ENCODE assay signal across 16 mouse cellular contexts in the genomic region with DNA sequence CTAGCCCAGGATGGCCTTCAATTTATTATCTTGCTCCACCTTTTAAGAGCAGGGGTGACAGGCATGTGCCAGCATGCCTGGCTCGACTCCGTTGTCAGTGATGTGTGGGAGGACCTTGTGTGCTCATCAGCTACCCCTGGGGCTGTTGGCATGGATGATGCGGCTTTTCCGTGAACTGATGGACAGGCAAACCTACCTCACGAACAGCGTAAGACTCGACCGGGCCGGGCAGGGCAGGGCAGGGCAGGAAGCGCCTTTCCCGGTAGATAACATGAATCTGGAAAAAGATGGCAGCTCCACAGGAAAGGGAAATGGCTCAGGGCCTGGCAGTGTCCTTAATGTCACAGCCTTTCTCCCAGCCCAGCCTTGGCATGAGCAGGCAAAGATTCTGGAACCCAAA. TPM values are rescaled to one million over a fixed set of nuclear protein-coding genes. Genes with fewer than 3 reads are reported as not detected.
DNase-seq lines count a peak whose midpoint lies in the region; ATAC-seq and TF ChIP-seq lines count a peak whose summit lies in the region.
"Had no signal": no experiment of that assay in that cellular context is flagged by ENCODE, and none has a peak within 500 bp of the region (broad histone marks: within the 10 kb centered on the region; RNA-seq: fewer than 3 reads in every experiment).

No protein-coding gene starts in this region.

- no peaks in the 10 kb centered on the region for H3K9me3 ChIP-seq in forebrain, postnatal 0 days (ENCODE audit: low read length)
- no peaks in the 10 kb centered on the region for H3K9me3 ChIP-seq in intestine, embryonic 16.5 days (ENCODE audit: control insufficient read depth, low read length)
- H3K9me3 ChIP-seq: midbrain, embryonic 12.5 days; neural tube, embryonic 13.5 days had no signal

- no peaks in the 10 kb centered on the region for H3K36me3 ChIP-seq in spleen, adult 2 months (ENCODE audit: control insufficient read depth, insufficient read depth, low read length)
- H3K36me3 ChIP-seq in forebrain, postnatal 0 days (ENCODE audit: insufficient read depth), result no peaks in the 10 kb centered on the region; the same call in 1 of the 2 replicates
- no peaks in the 10 kb centered on the region for H3K36me3 ChIP-seq in intestine, embryonic 16.5 days (ENCODE audit: control insufficient read depth, insufficient read depth, low read length)
- H3K36me3 ChIP-seq: liver, embryonic 12.5 days; neural tube, embryonic 13.5 days had no signal

- H3K4me2 ChIP-seq in forebrain, postnatal 0 days (ENCODE audit: low read depth), result no peak overlapping the region
- no peak overlapping the region for H3K4me2 ChIP-seq in intestine, embryonic 16.5 days (ENCODE audit: low read depth, low read length)
- H3K4me2 ChIP-seq: liver, embryonic 12.5 days; midbrain, embryonic 12.5 days; neural tube, embryonic 13.5 days had no signal

- WGBS in cerebellum, adult 2 months, result 15% methylated on average over 11 of the region's 11 CpGs
- 74% methylated on average over 11 of the region's 11 CpGs for WGBS in spleen, adult 2 months
- 96% methylated on average over 11 of the region's 11 CpGs for WGBS in forebrain, postnatal 0 days
- 85% methylated on average over 11 of the region's 11 CpGs for WGBS in intestine, embryonic 16.5 days

- no peak overlapping the region for H3K9ac ChIP-seq in forebrain, postnatal 0 days
- no peak overlapping the region for H3K9ac ChIP-seq in intestine, embryonic 16.5 days (ENCODE audit: low read depth, low read length)
- H3K9ac ChIP-seq: liver, embryonic 12.5 days; midbrain, embryonic 12.5 days had no signal

- H3K4me1 ChIP-seq in cerebellum, adult 2 months (ENCODE audit: control insufficient read depth, insufficient read depth, low read length), result peaks cover 10% of the 10 kb centered on the region
- H3K4me1 ChIP-seq in spleen, adult 2 months (ENCODE audit: control insufficient read depth, insufficient read depth, insufficient read length), result peaks cover 48% of the 10 kb centered on the region
- H3K4me1 ChIP-seq in forebrain, postnatal 0 days (ENCODE audit: insufficient read depth), result peaks cover 6% of the 10 kb centered on the region; the same call in 1 of the 2 replicates
- peaks cover 16% of the 10 kb centered on the region for H3K4me1 ChIP-seq in intestine, embryonic 16.5 days (ENCODE audit: control insufficient read depth, insufficient read depth, low read length)

- DNase-seq in cerebellum, adult 2 months, result peak; percentile 30 to 41
- no peak for DNase-seq in cerebellum, adult 9-10 months
- DNase-seq in spleen, adult 2 months (ENCODE audit: low read depth in 1 of 2, low spot score in 2 of 2), result no peak
- DNase-seq in spleen, postnatal 14 days (ENCODE audit: low spot score in 2 of 2), result no peak
- DNase-seq in kidney, adult 9 months, result peak; percentile 32
- peak; percentile 58 to 80 for DNase-seq in lung, postnatal 4 days
- no peak for DNase-seq in forebrain, postnatal 0 days
- DNase-seq: heart, postnatal 36 days; layer of hippocampus, adult 9-11 months; retina, postnatal 1 day had no signal

- TF ChIP-seq POLR2A in cerebellum, adult 2 months (IDR thresholded peaks at IDR 0.05; ENCODE audit: borderline replicate concordance, insufficient read depth, low read length), result no peak
- TF ChIP-seq POLR2A in spleen, adult 2 months (IDR thresholded peaks at IDR 0.05; ENCODE audit: low read depth, low read length), result no peak

- ATAC-seq in forebrain, postnatal 0 days, result no peak
- no peak for ATAC-seq in intestine, embryonic 16.5 days
- ATAC-seq: inflammation-experienced regulatory T-cells, adult 6 months; liver, embryonic 12.5 days had no signal

- H3K27ac ChIP-seq in cerebellum, adult 2 months (ENCODE audit: insufficient read depth, low read length), result peak overlapping the region; percentile 18; the same call in 1 of the 2 replicates
- H3K27ac ChIP-seq in spleen, adult 2 months (ENCODE audit: insufficient read depth, low read length), result peak overlapping the region; percentile 56
- H3K27ac ChIP-seq in forebrain, postnatal 0 days (ENCODE audit: low read depth, low read length), result no peak overlapping the region
- H3K27ac ChIP-seq in intestine, embryonic 16.5 days (ENCODE audit: low read length), result no peak overlapping the region
- H3K27ac ChIP-seq: liver, embryonic 12.5 days; midbrain, embryonic 12.5 days; neural tube, embryonic 13.5 days had no signal

- H3K4me3 ChIP-seq in cerebellum, adult 2 months (replicated peaks; ENCODE audit: insufficient read depth, low read depth, low read length), result no peak overlapping the region
- no peak overlapping the region for H3K4me3 ChIP-seq in spleen, adult 2 months (ENCODE audit: extremely low read depth, insufficient read depth, insufficient read length)
- H3K4me3 ChIP-seq in forebrain, postnatal 0 days (ENCODE audit: low read depth, low read length), result no peak overlapping the region
- H3K4me3 ChIP-seq in intestine, embryonic 16.5 days (ENCODE audit: low read length), result no peak overlapping the region
- H3K4me3 ChIP-seq: erythroblast, embryonic 14.5 days; liver, embryonic 12.5 days; midbrain, embryonic 12.5 days; neural tube, embryonic 13.5 days had no signal

- no peak for TF ChIP-seq CTCF in cerebellum, adult 2 months (IDR thresholded peaks at IDR 0.05; ENCODE audit: borderline replicate concordance, insufficient read depth, low read depth, low read length)
- no peak for TF ChIP-seq CTCF in spleen, adult 2 months (IDR thresholded peaks at IDR 0.05; ENCODE audit: extremely low read depth, insufficient read depth, insufficient read length, insufficient replicate concordance)
- no peak for TF ChIP-seq CTCF in forebrain, postnatal 0 days (IDR thresholded peaks at IDR 0.05; ENCODE audit: low read depth)

- H3K27me3 ChIP-seq in cerebellum, adult 2 months (ENCODE audit: control insufficient read depth, insufficient read depth, low read length), result no peaks in the 10 kb centered on the region
- H3K27me3 ChIP-seq in spleen, adult 2 months (ENCODE audit: control insufficient read depth, insufficient read depth, low read length), result no peaks in the 10 kb centered on the region
- H3K27me3 ChIP-seq in forebrain, postnatal 0 days (ENCODE audit: insufficient read depth, low read length), result no peaks in the 10 kb centered on the region
- no peaks in the 10 kb centered on the region for H3K27me3 ChIP-seq in intestine, embryonic 16.5 days (replicated peaks; ENCODE audit: control insufficient read depth, insufficient read depth, low read length)
- H3K27me3 ChIP-seq: liver, embryonic 12.5 days; midbrain, embryonic 12.5 days; neural tube, embryonic 13.5 days had no signal

RNA-seq across cellular contexts. Expression of gene Slc44a2, which starts 3.8 kb away (rescaled TPM):
- 67.7 and 70.3 TPM in 2 replicates for polyA plus RNA-seq in cerebellum, adult 2 months (2012; rRNA removed)
- 166 and 184 TPM in 2 replicates for polyA plus RNA-seq in spleen, adult 2 months (2012; rRNA removed)
- 55.2 and 63.1 TPM in 2 replicates for total RNA-seq in forebrain, postnatal 0 days (2014; rRNA removed)
- 40.8 and 48.9 TPM in 2 replicates for polyA plus RNA-seq in forebrain, postnatal 0 days (2015; fragmentation: Nextera tagmentation; extraction: Ambion mirVana)
- polyA plus RNA-seq in intestine, embryonic 16.5 days (2015; fragmentation: Nextera tagmentation; extraction: Ambion mirVana), result 44.6 and 50.2 TPM in 2 replicates

RNA-seq across cellular contexts. Expression of gene Ap1m2, which starts 12.1 kb away (rescaled TPM):
- 1.6 and 1.8 TPM in 2 replicates for polyA plus RNA-seq in cerebellum, adult 2 months (2012; rRNA removed)
- polyA plus RNA-seq in spleen, adult 2 months (2012; rRNA removed), result 2.0 and 2.5 TPM in 2 replicates
- total RNA-seq in forebrain, postnatal 0 days (2014; rRNA removed), result 2.6 and 4.2 TPM in 2 replicates
- polyA plus RNA-seq in forebrain, postnatal 0 days (2015; fragmentation: Nextera tagmentation; extraction: Ambion mirVana), result 2.4 and 2.9 TPM in 2 replicates
- 158 and 172 TPM in 2 replicates for polyA plus RNA-seq in intestine, embryonic 16.5 days (2015; fragmentation: Nextera tagmentation; extraction: Ambion mirVana)
- total RNA-seq: heart, postnatal 36 days had no signal
- polyA plus RNA-seq: erythroblast, embryonic 14.5 days had no signal

RNA-seq across cellular contexts. Expression of gene Cdkn2d, which starts 33.1 kb away (rescaled TPM):
- 76.6 and 88.6 TPM in 2 replicates for polyA plus RNA-seq in cerebellum, adult 2 months (2012; rRNA removed)
- 87.4 and 115 TPM in 2 replicates for polyA plus RNA-seq in spleen, adult 2 months (2012; rRNA removed)
- total RNA-seq in forebrain, postnatal 0 days (2014; rRNA removed), result 65.1 and 69.4 TPM in 2 replicates
- 104 and 118 TPM in 2 replicates for polyA plus RNA-seq in forebrain, postnatal 0 days (2015; fragmentation: Nextera tagmentation; extraction: Ambion mirVana)
- polyA plus RNA-seq in intestine, embryonic 16.5 days (2015; fragmentation: Nextera tagmentation; extraction: Ambion mirVana), result 40.2 and 42.5 TPM in 2 replicates

RNA-seq across cellular contexts. Expression of gene Kri1, which starts 36.5 kb away (rescaled TPM):
- polyA plus RNA-seq in cerebellum, adult 2 months (2012; rRNA removed), result 46.8 and 48.2 TPM in 2 replicates
- 40.8 and 43.1 TPM in 2 replicates for polyA plus RNA-seq in spleen, adult 2 months (2012; rRNA removed)
- total RNA-seq in forebrain, postnatal 0 days (2014; rRNA removed), result 27.6 and 28.1 TPM in 2 replicates
- 7.1 and 11.9 TPM in 2 replicates for polyA plus RNA-seq in forebrain, postnatal 0 days (2015; fragmentation: Nextera tagmentation; extraction: Ambion mirVana)
- polyA plus RNA-seq in intestine, embryonic 16.5 days (2015; fragmentation: Nextera tagmentation; extraction: Ambion mirVana), result 12.3 and 13.2 TPM in 2 replicates

RNA-seq across cellular contexts. Expression of gene Ilf3, which starts 43.4 kb away (rescaled TPM):
- 81.0 and 81.1 TPM in 2 replicates for polyA plus RNA-seq in cerebellum, adult 2 months (2012; rRNA removed)
- 54.2 and 59.6 TPM in 2 replicates for polyA plus RNA-seq in spleen, adult 2 months (2012; rRNA removed)
- 114 and 135 TPM in 2 replicates for total RNA-seq in forebrain, postnatal 0 days (2014; rRNA removed)
- polyA plus RNA-seq in forebrain, postnatal 0 days (2015; fragmentation: Nextera tagmentation; extraction: Ambion mirVana), result 191 and 214 TPM in 2 replicates
- 119 and 127 TPM in 2 replicates for polyA plus RNA-seq in intestine, embryonic 16.5 days (2015; fragmentation: Nextera tagmentation; extraction: Ambion mirVana)

Comparison
In these comparisons a context has a peak if more than half of its experiments do, and no peak if none do; other contexts are left out.
1. DNase-seq: peak in cerebellum, adult 2 months (2 of 2), kidney, adult 9 months (single experiment) and lung, postnatal 4 days (2 of 2); none in cerebellum, adult 9-10 months (single experiment), spleen, adult 2 months (0 of 2), spleen, postnatal 14 days (0 of 2) and forebrain, postnatal 0 days (single experiment).
2. H3K27ac ChIP-seq: peak in cerebellum, adult 2 months (single experiment) and spleen, adult 2 months (single experiment); none in forebrain, postnatal 0 days (single experiment) and intestine, embryonic 16.5 days (single experiment).
3. RNA of gene Ap1m2, which starts 12.1 kb away (polyA plus RNA-seq): 158 to 172 TPM in intestine, embryonic 16.5 days; 2.4 to 2.9 TPM in forebrain, postnatal 0 days, 2.0 to 2.5 TPM in spleen, adult 2 months and 1.6 to 1.8 TPM in cerebellum, adult 2 months; every median in the first group is over 10 times any median in the second.